Mouse (Mus musculus) limb, embryonic 11.5 days (tissue): Measurements from ENCODE around the gene Aym1. TPM values are rescaled to one million over a fixed set of nuclear protein-coding genes. Genes with fewer than 3 reads are reported as not detected.
"Not testable (repeated sequence)": the region's sequence is repeated elsewhere in the genome, so short reads cannot be mapped to it uniquely, and the experiment has no call there.

ENCODE experiments used
- ATAC-seq: fragments of 200-750 bp; cut with Nextera tagmentation; 2 replicates; pipeline ENCODE4 v1.8.0; 2017; ENCODE audit warnings: low read depth; ENCODE audit not compliant: insufficient number of reproducible peaks, low FRiP score, low TSS enrichment
- DNase-seq: peaks from one replicate; pipeline ENCODE4 v3.0.0-alpha.2; 2015; ENCODE audit warnings: low spot score
- H3K27ac ChIP-seq: fragments of 300-500 bp; sonication (generic); replicated peaks from 2 replicates; pipeline ENCODE4 v1.5.1; 2014; ENCODE audit warnings: low read depth, mild to moderate bottlenecking, low read length
- H3K27me3 ChIP-seq: fragments of 300-500 bp; sonication (generic); 2 replicates; pipeline ENCODE4 v1.6.1; 2014; ENCODE audit warnings: mild to moderate bottlenecking, low read length, mixed read lengths; ENCODE audit not compliant: control insufficient read depth, insufficient read depth
- H3K36me3 ChIP-seq: fragments of 300-500 bp; sonication (generic); 2 replicates; pipeline ENCODE4 v1.6.1; 2014; ENCODE audit warnings: mild to moderate bottlenecking, low read length, moderate library complexity, mixed read lengths; ENCODE audit not compliant: control insufficient read depth, insufficient read depth
- H3K4me1 ChIP-seq: fragments of 300-500 bp; sonication (generic); 2 replicates; pipeline ENCODE4 v1.6.1; 2014; ENCODE audit warnings: low read length, mixed read lengths; ENCODE audit not compliant: control insufficient read depth, insufficient read depth
- H3K4me2 ChIP-seq: fragments of 300-500 bp; sonication (generic); 2 replicates; pipeline ENCODE4 v1.6.1; 2014; ENCODE audit warnings: low read depth, mild to moderate bottlenecking, moderate library complexity; ENCODE audit not compliant: severe bottlenecking
- H3K4me3 ChIP-seq: fragments of 300-500 bp; sonication (generic); 2 replicates; pipeline ENCODE4 v1.5.1; 2014; ENCODE audit warnings: low read depth, low read length
- H3K9ac ChIP-seq: fragments of 300-500 bp; sonication (generic); 2 replicates; pipeline ENCODE4 v1.6.1; 2014; ENCODE audit warnings: mild to moderate bottlenecking, low read length
- H3K9me3 ChIP-seq: fragments of 300-500 bp; sonication (generic); 2 replicates; pipeline ENCODE4 v1.6.1; 2016; ENCODE audit warnings: low read length; ENCODE audit not compliant: control insufficient read depth
- WGBS: fragments of 180-500 bp; shearing (Covaris S2); extraction: QIAGEN DNeasy Blood & Tissue Kit; methylation state at CpG from one replicate; pipeline ENCODE4 v1.1.7; 2014; 5-methylcytosine and 5-hydroxymethylcytosine counted together
- polyA plus RNA-seq: library from polyadenylated mRNA; unstranded; fragments of >200 nt; fragmentation: Nextera tagmentation; extraction: Ambion mirVana; gene quantifications from 2 replicates; pipeline ENCODE4 v1.2.1, GENCODE M21; 2014

Gene Aym1
- polyA plus RNA-seq, 1 experiment from 2014 or later = not detected

DNA sequence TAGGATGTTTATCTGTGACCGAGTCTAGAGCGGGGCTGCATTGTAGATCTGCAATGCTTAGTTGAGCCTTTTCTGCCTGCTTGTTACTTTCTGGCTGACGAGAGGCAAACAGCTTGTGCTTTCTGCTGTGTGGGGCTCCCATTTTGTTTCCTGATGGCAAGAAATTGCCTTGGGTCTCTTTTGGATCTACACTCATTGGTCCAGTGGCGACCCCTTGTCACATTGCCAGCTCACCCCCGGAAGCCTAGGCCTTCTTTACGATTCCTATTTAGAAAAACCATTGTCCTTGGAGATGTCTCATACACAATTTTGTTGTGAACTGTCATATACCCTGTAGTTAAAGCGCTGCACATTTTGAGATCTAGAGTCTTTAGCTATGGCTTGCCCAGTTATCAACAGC is 4.2 kb downstream of the Aym1 start:
- Histone ChIP-seq H3K36me3 (no peaks in the 10 kb centered on the region), H3K9ac (no peak overlapping the region), H3K4me3 (no peak overlapping the region), H3K9me3 (no peaks in the 10 kb centered on the region), H3K27me3 (no peaks in the 10 kb centered on the region), H3K4me1 (peaks cover 11% of the 10 kb centered on the region), H3K4me2 (no peak overlapping the region), H3K27ac (no peak overlapping the region)
- ATAC-seq (no peak), DNase-seq (no peak)
- WGBS = 80% methylated on average over 7 of the region's 7 CpGs

DNA sequence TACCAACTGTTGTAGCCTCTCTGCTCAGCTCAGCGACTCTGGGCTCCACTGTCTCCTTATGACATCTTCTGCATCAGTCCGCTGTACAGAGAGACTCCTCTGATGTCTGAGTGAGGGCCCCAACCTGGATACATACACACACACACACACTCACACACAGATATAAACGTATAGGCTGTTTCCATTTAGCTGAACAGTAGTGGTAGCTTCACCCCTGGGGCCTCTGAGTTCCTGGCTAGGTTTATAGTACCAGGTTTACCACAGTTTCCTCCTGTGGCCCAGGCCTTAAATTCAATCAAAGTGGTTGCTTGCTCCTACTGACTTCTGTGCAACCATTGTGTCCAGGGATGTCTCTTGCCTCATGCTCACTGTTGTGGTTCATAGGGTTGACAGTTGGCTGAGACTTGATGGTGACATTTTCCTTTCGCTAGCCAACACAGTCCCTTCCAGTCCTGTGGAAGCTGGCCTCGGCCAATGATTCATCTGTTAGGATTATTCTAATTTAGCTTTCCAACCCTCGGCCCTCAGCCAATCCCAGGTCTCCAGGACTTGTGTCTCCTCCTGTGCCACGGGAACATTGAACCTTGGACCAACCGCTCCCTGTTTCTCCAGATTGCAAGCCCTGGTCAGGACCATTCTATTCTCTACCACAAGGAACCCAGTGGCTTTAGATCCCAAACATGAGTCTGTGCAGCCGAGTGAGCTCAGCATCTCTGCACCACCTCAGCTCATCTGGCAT is 5.3 kb downstream of the Aym1 start:
- no peak overlapping the region for H3K4me3 ChIP-seq
- DNase-seq = no peak
- no peaks in the 10 kb centered on the region for H3K36me3 ChIP-seq
- H3K4me1 ChIP-seq = peaks cover 8% of the 10 kb centered on the region
- H3K27me3 ChIP-seq = no peaks in the 10 kb centered on the region
- no peaks in the 10 kb centered on the region for H3K9me3 ChIP-seq
- H3K4me2 ChIP-seq = no peak overlapping the region
- no peak overlapping the region for H3K9ac ChIP-seq
- H3K27ac ChIP-seq = no peak overlapping the region
- 80% methylated on average over 9 of the region's 9 CpGs for WGBS
- ATAC-seq = no peak

DNA sequence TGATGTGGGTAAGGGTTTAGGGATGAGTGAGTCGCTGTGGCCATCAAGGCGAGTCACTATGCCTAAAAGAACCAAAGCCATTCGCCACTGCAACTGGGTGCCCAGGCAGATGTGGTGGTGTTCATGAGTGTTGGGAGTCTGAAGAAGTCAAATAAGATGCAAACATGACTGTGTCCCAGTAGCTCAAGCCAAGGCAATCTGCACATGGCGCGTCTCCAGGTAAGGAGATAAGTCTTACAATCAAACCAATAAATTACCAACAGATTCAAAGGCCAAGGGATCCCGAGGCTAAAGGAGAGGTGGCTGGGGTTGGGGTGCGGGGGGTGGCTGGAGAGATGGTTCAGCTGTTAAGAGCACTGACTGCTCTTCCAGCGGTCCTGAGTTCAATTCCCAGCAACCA is 6.1 kb downstream of the Aym1 start:
- no peaks in the 10 kb centered on the region for H3K27me3 ChIP-seq
- no peaks in the 10 kb centered on the region for H3K9me3 ChIP-seq
- WGBS = 91% methylated on average over 8 of the region's 8 CpGs
- no peak for ATAC-seq
- H3K4me1 ChIP-seq = peaks cover 8% of the 10 kb centered on the region
- no peak overlapping the region for H3K4me2 ChIP-seq
- DNase-seq = no peak
- no peak overlapping the region for H3K27ac ChIP-seq
- no peak overlapping the region for H3K9ac ChIP-seq
- no peaks in the 10 kb centered on the region for H3K36me3 ChIP-seq
- H3K4me3 ChIP-seq = no peak overlapping the region

DNA sequence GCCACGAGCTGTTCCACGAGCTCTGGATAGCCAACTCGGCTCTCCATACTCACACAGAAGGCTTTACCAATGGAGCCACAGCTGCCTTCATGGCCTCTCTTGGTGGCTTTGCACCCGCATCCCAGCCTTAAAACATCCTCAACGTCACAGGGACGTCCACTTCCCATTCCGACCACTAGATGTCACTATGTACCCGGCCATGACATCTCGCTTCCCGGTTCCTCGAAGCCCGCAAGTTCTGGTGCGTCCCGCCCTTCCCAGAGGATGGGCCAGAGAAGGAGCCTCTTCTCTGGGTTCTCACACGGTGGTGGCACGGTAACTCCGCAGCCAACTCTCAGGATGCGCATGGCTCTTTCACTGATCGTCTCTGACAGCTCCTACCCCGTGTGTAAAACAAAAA is 8.8 kb downstream of the Aym1 start:
- no peak for ATAC-seq
- no peak overlapping the region for H3K9ac ChIP-seq
- 7% methylated on average over 20 of the region's 20 CpGs for WGBS
- no peaks in the 10 kb centered on the region for H3K9me3 ChIP-seq
- peak; percentile 88 for DNase-seq
- no peak overlapping the region for H3K4me2 ChIP-seq
- no peaks in the 10 kb centered on the region for H3K4me1 ChIP-seq
- no peaks in the 10 kb centered on the region for H3K36me3 ChIP-seq
- no peak overlapping the region for H3K4me3 ChIP-seq
- no peaks in the 10 kb centered on the region for H3K27me3 ChIP-seq
- no peak overlapping the region for H3K27ac ChIP-seq

DNA sequence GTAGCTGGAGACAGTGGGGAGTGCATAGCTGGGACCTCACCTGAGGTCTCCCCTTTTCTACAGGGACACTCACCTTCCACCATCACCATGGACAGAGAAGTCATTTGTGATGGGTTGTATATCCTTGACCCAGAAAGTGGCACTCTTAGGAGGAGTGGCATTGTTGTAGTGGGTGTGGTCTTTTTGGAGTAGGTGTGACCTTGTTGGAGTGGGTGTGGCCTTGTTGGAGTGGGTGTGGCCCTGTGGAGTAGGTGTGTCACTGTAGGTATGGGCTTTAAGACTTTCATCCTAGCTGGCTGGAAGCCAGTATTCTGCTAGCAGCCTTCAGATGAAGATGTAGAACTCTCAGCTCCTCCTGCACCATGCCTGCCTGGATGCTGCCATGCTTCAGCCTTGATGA is 10.6 kb downstream of the Aym1 start:
- H3K4me2 ChIP-seq, ATAC-seq, H3K9ac ChIP-seq, H3K27ac ChIP-seq, H3K36me3 ChIP-seq, DNase-seq, H3K27me3 ChIP-seq, H3K9me3 ChIP-seq, H3K4me1 ChIP-seq, H3K4me3 ChIP-seq: not testable (repeated sequence)

GRCm38 (mm10) chr5:113369262-113369868 is 12.3 kb downstream of the Aym1 start:
- Histone ChIP-seq H3K9me3 (no peaks in the 10 kb centered on the region), H3K27me3 (no peaks in the 10 kb centered on the region), H3K4me2 (no peak overlapping the region), H3K27ac (no peak overlapping the region), H3K9ac (no peak overlapping the region), H3K36me3 (no peaks in the 10 kb centered on the region), H3K4me3 (no peak overlapping the region), H3K4me1 (peaks cover 5% of the 10 kb centered on the region; the same call in 1 of the 2 replicates)
- 78% methylated on average over 17 of the region's 17 CpGs for WGBS
- DNase-seq = no peak
- ATAC-seq = no peak

GRCm38 (mm10) chr5:113372449-113372848 is 15.4 kb downstream of the Aym1 start:
- Histone ChIP-seq H3K27ac (no peak overlapping the region), H3K27me3 (no peaks in the 10 kb centered on the region), H3K9me3 (no peaks in the 10 kb centered on the region), H3K9ac (no peak overlapping the region), H3K36me3 (no peaks in the 10 kb centered on the region), H3K4me3 (no peak overlapping the region), H3K4me2 (no peak overlapping the region), H3K4me1 (peaks cover 6% of the 10 kb centered on the region; the same call in 1 of the 2 replicates)
- 69% methylated on average over 4 of the region's 4 CpGs for whole genome bisulfite sequencing
- no peak for DNase-seq
- no peak for ATAC-seq

- Histone ChIP-seq H3K4me1 (peaks cover 6% of the 10 kb centered on the region; the same call in 1 of the 2 replicates), H3K4me2 (peak overlapping the region; percentile 49), H3K9ac (peak overlapping the region; percentile 41; the same call in 1 of the 2 replicates), H3K27ac (no peak overlapping the region; the same call in 1 of the 2 replicates), H3K36me3 (no peaks in the 10 kb centered on the region), H3K9me3 (no peaks in the 10 kb centered on the region), H3K27me3 (no peaks in the 10 kb centered on the region), H3K4me3 (peak overlapping the region; percentile 17; the same call in 1 of the 2 replicates)
- ATAC-seq (0 out of 2 replicates have a peak, but pooled peaks have one; percentile 48), DNase-seq (peak; percentile 94)
- 3% methylated on average over 33 of the region's 33 CpGs for WGBS
These were observed 16.2 kb downstream of the Aym1 start for GRCm38 (mm10) chr5:113372995-113373950.
